Mouse (Mus musculus) cerebellum, adult 2 months (tissue): ENCODE measurements around the gene Hint3.

Experiments used
- CTCF ChIP-seq: fragments of 200-500 bp; IDR thresholded peaks from 2 replicates; pipeline ENCODE4 v1.5.1; 2011; ENCODE audit warnings: low read depth, mild to moderate bottlenecking, control low read depth, low read length, moderate library complexity, borderline replicate concordance; ENCODE audit not compliant: insufficient read depth
- POLR2A ChIP-seq: fragments of 200-500 bp; IDR thresholded peaks from 2 replicates; pipeline ENCODE4 v1.6.1; 2011; ENCODE audit warnings: low read length, control low read depth, borderline replicate concordance; ENCODE audit not compliant: insufficient read depth

GRCm38 (mm10) chr10:30600094-30600534, 29.3 kb downstream of the Hint3 start:
- TF ChIP-seq CTCF: no peak
- no peak for TF ChIP-seq POLR2A
